Mouse (Mus musculus) stomach, postnatal 0 days (tissue): ENCODE data around the gene Taar6.

Experiments
- CTCF ChIP-seq: IDR thresholded peaks from 2 replicates; pipeline ENCODE4 v1.5.1; 2016; ENCODE audit warnings: antibody characterized with exemption, low read depth, mild to moderate bottlenecking, moderate library complexity
- EP300 ChIP-seq: optimal IDR thresholded peaks from 2 replicates; pipeline ENCODE3; 2016; ENCODE audit warnings: antibody characterized with exemption

DNA sequence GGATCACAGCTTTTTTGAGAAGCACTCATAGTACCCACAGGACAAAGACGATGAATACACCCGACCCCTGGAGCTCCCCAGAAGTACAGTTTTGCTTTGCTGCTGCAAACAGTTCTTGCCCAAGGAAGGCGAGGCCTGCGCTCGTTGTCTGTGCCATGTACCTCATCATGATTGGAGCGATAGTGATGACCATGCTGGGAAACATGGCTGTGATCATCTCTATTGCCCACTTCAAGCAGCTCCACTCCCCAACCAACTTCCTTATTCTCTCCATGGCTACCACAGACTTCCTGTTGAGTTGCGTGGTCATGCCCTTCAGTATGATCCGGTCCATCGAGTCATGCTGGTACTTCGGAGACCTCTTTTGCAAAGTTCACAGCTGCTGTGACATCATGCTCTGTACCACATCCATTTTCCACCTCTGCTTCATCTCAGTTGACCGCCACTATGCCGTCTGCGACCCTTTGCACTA, 25.0 kb downstream of the Taar6 start, which contains the start of gene Taar4:
- no peak for TF ChIP-seq CTCF
- no peak for TF ChIP-seq EP300
